Comparison of ENCODE assay signal across 13 mouse cellular contexts in the genomic region with DNA sequence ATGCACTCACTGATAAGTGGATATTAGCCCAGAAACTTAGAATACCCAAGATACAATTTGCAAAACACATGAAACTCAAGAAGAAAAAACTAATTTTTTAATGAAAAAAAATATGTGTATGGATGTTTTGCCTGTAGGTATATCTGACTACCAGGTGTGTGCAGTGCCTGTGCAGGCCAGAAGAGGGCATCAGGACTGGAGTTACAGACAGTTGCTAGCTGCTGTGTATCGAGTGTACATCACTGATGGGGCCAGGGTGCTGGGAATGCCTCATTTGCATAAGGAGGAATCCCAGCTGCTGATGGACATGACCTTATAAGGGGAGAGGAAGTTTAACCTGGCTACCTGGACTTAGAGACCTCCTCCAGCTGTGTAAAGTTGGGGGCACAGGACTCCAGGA.
DNase-seq lines count a peak whose midpoint lies in the region; ATAC-seq and TF ChIP-seq lines count a peak whose summit lies in the region.
"Had no signal": no experiment of that assay in that cellular context is flagged by ENCODE, and none has a peak within 500 bp of the region (broad histone marks: within the 10 kb centered on the region; RNA-seq: fewer than 3 reads in every experiment).

No protein-coding gene starts in this region.

- H3K79me2 ChIP-seq in CH12.LX (replicated peaks; ENCODE audit: control insufficient read depth, extremely low read depth, insufficient read depth, poor library complexity, severe bottlenecking) = no peaks in the 10 kb centered on the region

- peaks cover 0 to 11% of the 10 kb centered on the region in 2 experiments for H3K36me3 ChIP-seq in CH12.LX (replicated peaks in 1 of 2; ENCODE audit: control insufficient read depth in 1 of 2, insufficient read depth in 1 of 2, low read length in 1 of 2)
- H3K36me3 ChIP-seq in kidney, embryonic 15.5 days = no peaks in the 10 kb centered on the region
- H3K36me3 ChIP-seq: hindbrain, embryonic 12.5 days; midbrain, embryonic 12.5 days had no signal

- 0 out of 2 replicates have a peak, but pooled peaks have one; percentile 12 for TF ChIP-seq CTCF in lung, adult 2 months (IDR thresholded peaks at IDR 0.05; ENCODE audit: insufficient read depth, low read length)
- peak in 1 of 2 experiments; percentile 42; a peak in 2 of 4 replicates for TF ChIP-seq CTCF in CH12.LX (conservative IDR thresholded peaks at IDR 0.05 in 1 of 2, IDR thresholded peaks at IDR 0.05 in 1 of 2; ENCODE audit: low read depth in 2 of 2, low read length in 2 of 2)

- H3K9me3 ChIP-seq in CH12.LX (replicated peaks; ENCODE audit: low read length) = no peaks in the 10 kb centered on the region
- no peaks in the 10 kb centered on the region for H3K9me3 ChIP-seq in kidney, embryonic 15.5 days (replicated peaks)
- H3K9me3 ChIP-seq: hindbrain, embryonic 12.5 days; midbrain, embryonic 12.5 days had no signal

- H3K27ac ChIP-seq in CH12.LX (ENCODE audit: insufficient read depth, low read depth) = no peak overlapping the region
- H3K27ac ChIP-seq in kidney, embryonic 15.5 days = no peak overlapping the region
- H3K27ac ChIP-seq: hindbrain, embryonic 12.5 days; midbrain, embryonic 12.5 days had no signal

- H3K9ac ChIP-seq in CH12.LX (ENCODE audit: insufficient read depth, low read depth) = no peak overlapping the region
- no peak overlapping the region for H3K9ac ChIP-seq in kidney, embryonic 15.5 days
- H3K9ac ChIP-seq: hindbrain, embryonic 12.5 days; midbrain, embryonic 12.5 days had no signal

- TF ChIP-seq EP300 in CH12.LX (IDR thresholded peaks at IDR 0.05; ENCODE audit: low read length) = no peak

- H3K4me3 ChIP-seq in lung, adult 2 months (replicated peaks; ENCODE audit: extremely low read depth, low read depth, low read length) = no peak overlapping the region
- H3K4me3 ChIP-seq in CH12.LX (replicated peaks in 1 of 3; ENCODE audit: low read depth in 2 of 3, low read length in 2 of 3, poor library complexity in 1 of 3) = no peak overlapping the region
- no peak overlapping the region for H3K4me3 ChIP-seq in kidney, embryonic 15.5 days (replicated peaks)
- H3K4me3 ChIP-seq: hindbrain, embryonic 12.5 days; midbrain, embryonic 12.5 days had no signal

- ATAC-seq in common myeloid progenitor, adult 5-6 weeks (replicated peaks; ENCODE audit: low read depth, poor library complexity, severe bottlenecking) = 0 out of 2 replicates have a peak, but pooled peaks have one; percentile 36
- ATAC-seq in kidney, embryonic 15.5 days (replicated peaks; ENCODE audit: low FRiP score) = no peak

- H3K4me2 ChIP-seq in CH12.LX (ENCODE audit: insufficient read depth, low read depth, poor library complexity, severe bottlenecking) = no peak overlapping the region
- H3K4me2 ChIP-seq in kidney, embryonic 15.5 days = no peak overlapping the region
- H3K4me2 ChIP-seq: heart, embryonic 11.5 days; hindbrain, embryonic 12.5 days; midbrain, embryonic 12.5 days had no signal

- no peaks in the 10 kb centered on the region for H3K27me3 ChIP-seq in CH12.LX (replicated peaks)
- H3K27me3 ChIP-seq in kidney, embryonic 15.5 days = no peaks in the 10 kb centered on the region
- H3K27me3 ChIP-seq: hindbrain, embryonic 12.5 days; midbrain, embryonic 12.5 days had no signal

- in situ Hi-C loops in CH12.LX (cut with MboI; ENCODE audit: low pct_ligation_motif_present, low pct_unique_long_range_greater_than_20kb, low sequenced_read_pairs) = no loop called here

- WGBS in lung, adult 2 months = 79% methylated on average over 1 of the region's 1 CpGs
- WGBS in kidney, embryonic 15.5 days = 79% methylated on average over 1 of the region's 1 CpGs

- peak; percentile 31 for DNase-seq in heart, adult 11 months
- DNase-seq in heart, adult 9 months (ENCODE audit: low spot score in 2 of 2) = no peak
- DNase-seq in lung, adult 2 months = no peak
- DNase-seq in lung, postnatal 4 days = no peak
- no peak for DNase-seq in CH12.LX (ENCODE audit: extremely low read depth)
- no peak for DNase-seq in urinary bladder, postnatal 4 days (ENCODE audit: low spot score in 2 of 2)
- DNase-seq: kidney, postnatal 10 days; thymus, postnatal 14 days had no signal

- dilution Hi-C loops in CH12.LX (cut with MboI; ENCODE audit: extremely low pct_ligation_motif_present, extremely low pct_unique_long_range_greater_than_20kb, low sequenced_read_pairs) = no loop called here

- no peak for TF ChIP-seq POLR2A in lung, adult 2 months (IDR thresholded peaks at IDR 0.05; ENCODE audit: borderline replicate concordance, extremely low read depth, low read depth, low read length)
- TF ChIP-seq POLR2A in CH12.LX (IDR thresholded peaks at IDR 0.05; ENCODE audit: low read depth, low read length) = no peak

- TF ChIP-seq RAD21 in CH12.LX (IDR thresholded peaks at IDR 0.05; ENCODE audit: low read depth, low read length) = no peak; the same call in 1 of the 2 replicates

- no peaks in the 10 kb centered on the region for H3K4me1 ChIP-seq in lung, adult 2 months (ENCODE audit: control insufficient read depth, insufficient read depth, low read length)
- H3K4me1 ChIP-seq in CH12.LX (ENCODE audit: control insufficient read depth in 1 of 2, insufficient read depth in 2 of 2) = no peaks in the 10 kb centered on the region
- H3K4me1 ChIP-seq in kidney, embryonic 15.5 days = no peaks in the 10 kb centered on the region
- H3K4me1 ChIP-seq: hindbrain, embryonic 12.5 days; midbrain, embryonic 12.5 days had no signal

TF ChIP-seq in CH12.LX, 34 proteins besides CTCF, POLR2A, EP300 and RAD21:
- peak; percentile 16; the same call in 1 of the 2 replicates for TF ChIP-seq SMC3 (IDR thresholded peaks at IDR 0.05; ENCODE audit: low read depth, low read length)
- TF ChIP-seq NELFE (IDR thresholded peaks at IDR 0.05; ENCODE audit: low read depth, low read length) = no peak
- TF ChIP-seq SIN3A (IDR thresholded peaks at IDR 0.05; ENCODE audit: low read length) = no peak
- no peak for TF ChIP-seq USF2 (conservative IDR thresholded peaks at IDR 0.05; ENCODE audit: low read depth, low read length)
- no peak for TF ChIP-seq RCOR1 (conservative IDR thresholded peaks at IDR 0.05; ENCODE audit: low read depth, low read length)
TF ChIP-seq in CH12.LX: peak in this region for 1.
